Mouse (Mus musculus): ENCODE measurements around the gene Dop1a.

DNA sequence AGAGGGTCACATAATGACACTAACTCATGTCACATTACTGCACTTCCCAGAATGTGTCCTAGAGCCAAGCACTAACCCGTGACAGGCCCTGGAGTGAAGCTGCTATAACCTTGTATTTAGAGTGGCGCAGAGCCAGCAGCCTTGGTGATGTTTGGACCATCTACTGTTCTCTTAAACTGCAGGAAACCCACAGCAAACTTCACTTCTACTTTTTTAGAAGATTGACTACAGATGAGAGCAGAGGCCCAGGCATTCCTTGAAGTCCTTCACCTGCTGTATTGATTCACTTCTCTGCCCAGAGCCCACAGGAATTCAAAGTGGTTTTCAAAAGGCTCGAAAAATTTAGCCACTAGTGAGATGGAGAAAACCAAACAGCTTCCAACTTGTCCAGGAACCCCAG, 93.6 kb downstream of the Dop1a start:
- TF ChIP-seq CTCF (IDR thresholded peaks at IDR 0.05; ENCODE audit: extremely low read depth, insufficient read depth, low read length) (no peak), POLR2A (IDR thresholded peaks at IDR 0.05; ENCODE audit: extremely low read depth, insufficient read depth, low read length) (no peak)

Data from cortical plate, adult 2 months (tissue).